Mouse (Mus musculus) naive thymus-derived CD4-positive, alpha-beta T cell, adult 2 months (primary cell): Measurements from ENCODE around the gene Gpc6.

Experiments used
- DNase-seq: peaks from one replicate; pipeline ENCODE4 v3.0.0-alpha.2; 2011; ENCODE audit warnings: low read depth

Gene Gpc6

DNA sequence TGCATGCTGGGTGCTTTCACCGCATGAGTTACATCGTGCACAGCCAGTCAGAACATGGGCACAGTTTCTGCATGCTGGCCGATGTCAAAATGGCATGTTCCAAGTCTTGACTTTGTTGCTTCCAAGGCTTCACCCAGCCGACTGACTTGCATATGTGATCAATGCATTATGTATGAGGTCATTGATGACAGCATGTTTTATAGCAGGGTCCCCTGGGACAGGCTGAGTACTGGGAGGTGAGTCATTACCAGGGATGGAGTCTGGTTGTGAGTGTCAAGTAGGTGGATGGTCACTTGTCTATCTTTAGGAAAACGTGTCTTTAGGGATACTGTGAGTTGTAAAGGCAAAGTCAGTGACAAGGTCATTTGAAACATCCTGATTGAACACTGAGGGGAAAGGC, 929.4 kb downstream of the Gpc6 start:
- DNase-seq: no peak

DNA sequence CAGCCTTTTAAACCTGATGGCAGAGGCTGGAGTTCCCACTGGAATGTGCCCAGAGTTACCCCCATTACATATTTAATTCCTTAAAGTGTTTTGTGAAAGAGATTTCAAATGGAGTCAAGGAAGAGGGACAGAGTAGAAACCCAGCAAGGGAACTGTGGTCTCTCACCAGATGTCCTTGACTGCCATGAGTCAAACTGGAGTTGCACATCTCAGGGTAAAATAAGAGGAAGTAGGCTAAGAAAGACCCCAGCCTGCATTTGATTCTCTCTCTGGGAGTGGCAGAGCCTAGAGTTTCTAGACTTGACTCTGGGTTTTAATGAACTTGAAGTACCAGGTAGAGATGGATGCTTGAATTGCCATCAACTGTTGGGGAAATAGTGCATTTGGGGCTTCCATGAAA, 946.2 kb downstream of the Gpc6 start:
- no peak for DNase-seq

DNA sequence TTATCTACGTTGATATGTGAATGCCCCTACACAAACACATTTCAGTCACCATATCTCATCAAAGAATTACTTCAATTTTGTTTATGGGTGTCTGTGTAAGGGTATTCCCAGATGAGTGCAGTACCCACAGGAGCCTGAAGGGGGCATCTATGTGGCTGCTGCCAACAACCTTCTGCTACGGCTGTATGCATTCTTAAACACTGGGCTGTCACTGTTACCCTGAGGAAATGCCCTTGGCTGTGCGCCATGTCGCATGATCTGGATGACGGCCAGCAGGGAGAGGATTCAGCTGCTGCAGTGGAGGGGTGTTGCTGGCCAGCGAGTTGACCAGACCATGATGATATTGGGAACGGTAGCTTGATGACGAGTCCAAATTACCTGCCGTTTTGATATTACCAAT, 954.2 kb downstream of the Gpc6 start:
- no peak for DNase-seq

DNA sequence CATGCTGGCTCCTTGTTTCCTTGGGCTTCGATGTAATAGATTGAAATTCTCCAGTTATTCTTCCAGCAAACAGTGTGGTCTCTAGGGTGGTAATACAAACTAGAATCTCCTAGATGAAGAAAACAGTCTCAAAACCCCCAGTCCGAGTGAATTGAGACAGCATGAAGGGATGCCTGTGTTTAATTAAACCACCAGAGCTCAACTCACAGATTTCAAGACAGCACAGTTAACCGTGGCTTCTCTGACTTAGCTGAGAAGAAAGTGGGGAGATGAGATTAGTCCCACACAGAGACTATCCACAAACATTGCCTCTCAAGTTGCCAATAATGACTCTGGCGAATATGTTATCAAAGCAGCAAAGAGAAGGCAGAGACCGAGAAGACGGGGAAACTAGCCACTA, 956.0 kb downstream of the Gpc6 start:
- DNase-seq: no peak

DNA sequence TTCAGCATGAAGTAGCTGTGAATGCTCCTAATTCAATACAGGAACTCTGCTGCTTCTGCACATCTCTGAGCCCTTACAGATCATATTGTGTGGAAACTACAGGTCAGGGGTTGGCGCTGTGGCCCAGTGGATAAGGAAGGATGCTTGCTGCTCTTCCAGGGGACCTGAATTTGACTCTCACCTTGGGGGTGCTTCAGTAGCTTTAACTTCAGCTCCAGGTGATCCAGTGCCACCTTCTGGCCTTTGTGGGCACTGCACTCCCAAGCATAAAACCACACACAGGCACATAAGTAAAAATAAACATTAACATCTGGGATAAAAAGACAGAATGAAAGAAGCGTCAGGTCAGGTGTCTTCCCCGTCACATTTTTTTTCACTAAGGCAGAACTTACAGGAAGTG, 957.1 kb downstream of the Gpc6 start:
- no peak for DNase-seq

DNA sequence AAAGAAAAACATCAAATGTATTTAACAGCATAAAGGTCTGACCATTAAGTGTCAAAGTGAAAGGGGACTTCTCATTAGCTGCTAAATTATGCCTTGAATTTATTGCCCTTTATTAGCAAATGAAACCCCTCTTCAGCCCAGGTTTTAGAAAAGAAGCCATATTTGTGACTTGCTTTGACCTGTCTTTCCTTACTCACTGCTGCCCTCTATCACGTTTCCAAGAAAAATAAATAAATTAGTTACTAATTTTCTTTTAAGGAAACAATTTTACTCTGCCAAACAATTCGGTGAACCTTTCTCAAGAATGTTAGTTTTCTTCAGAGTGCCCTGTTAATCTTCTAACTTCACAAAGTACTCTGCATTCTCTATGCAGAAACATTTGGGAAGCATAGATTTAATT, 964.5 kb downstream of the Gpc6 start:
- DNase-seq: no peak

DNA sequence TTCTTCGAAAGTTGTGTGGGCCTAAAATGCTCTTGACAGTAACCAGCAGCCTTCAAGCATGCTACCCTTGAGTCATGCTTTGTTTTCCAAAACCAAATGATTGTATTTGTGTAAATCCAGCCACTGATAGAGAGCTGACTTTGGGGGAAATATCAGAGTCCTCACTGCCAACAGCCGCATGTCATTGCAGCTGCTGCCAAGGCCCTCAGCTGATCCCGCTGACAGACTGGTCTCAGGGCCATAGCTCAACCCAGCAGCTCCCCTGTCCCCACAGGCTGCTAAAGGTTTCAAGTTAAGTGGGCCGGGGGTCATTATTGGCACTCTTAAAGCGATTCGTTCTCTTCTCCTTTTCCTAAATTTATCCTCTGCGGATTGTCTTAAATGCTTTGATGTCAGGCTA, 966.3 kb downstream of the Gpc6 start:
- no peak for DNase-seq

DNA sequence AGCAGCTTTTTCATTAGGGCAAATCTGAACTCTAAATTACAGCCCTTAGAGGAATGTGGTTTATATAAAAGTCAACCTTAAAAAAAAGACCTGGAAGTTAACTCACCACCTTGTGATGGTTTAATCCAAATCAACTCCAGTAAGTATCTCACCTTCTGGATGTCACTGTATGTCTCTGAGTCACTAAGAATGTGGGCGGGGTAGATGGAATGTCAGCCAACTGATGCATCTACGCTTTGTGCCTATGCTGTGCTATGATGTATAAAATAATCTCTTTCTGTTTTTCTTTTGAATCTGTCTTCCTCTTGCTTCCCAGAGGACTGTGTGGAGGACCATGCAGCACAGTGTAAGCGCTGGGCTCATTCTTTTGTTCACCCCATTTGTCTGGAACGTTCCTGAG, 966.9 kb downstream of the Gpc6 start:
- DNase-seq: no peak

DNA sequence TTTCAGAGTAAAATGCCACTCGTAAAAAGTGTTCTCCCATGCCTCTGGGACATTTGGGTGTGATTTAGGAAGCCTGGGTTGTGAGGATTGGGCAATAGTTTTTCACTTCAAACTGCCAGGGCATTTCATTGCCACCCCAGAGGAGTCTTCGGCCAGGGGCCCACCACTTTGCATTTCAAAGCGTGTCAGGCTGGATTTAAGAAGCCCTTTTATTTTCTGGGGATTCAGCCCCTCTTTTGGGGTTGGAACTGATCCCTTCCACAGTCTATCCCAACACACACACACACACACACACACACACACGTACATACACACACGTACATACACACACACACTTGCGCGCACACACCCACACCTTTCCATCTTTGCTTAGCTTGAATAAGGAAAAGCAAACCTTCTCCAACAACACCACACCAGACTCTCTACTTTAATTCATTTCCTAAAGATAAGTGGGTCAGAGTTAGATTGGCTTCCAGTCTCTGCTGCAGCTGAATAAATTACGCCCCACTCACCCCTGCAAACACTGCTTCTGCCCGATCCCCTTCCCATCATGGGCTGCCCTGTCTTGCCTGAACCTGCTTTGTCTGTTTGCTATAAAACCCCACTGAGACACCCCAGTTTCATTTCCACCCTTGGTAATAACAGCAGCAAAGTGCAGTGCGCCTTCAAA, 969.9 kb downstream of the Gpc6 start:
- DNase-seq: no peak

DNA sequence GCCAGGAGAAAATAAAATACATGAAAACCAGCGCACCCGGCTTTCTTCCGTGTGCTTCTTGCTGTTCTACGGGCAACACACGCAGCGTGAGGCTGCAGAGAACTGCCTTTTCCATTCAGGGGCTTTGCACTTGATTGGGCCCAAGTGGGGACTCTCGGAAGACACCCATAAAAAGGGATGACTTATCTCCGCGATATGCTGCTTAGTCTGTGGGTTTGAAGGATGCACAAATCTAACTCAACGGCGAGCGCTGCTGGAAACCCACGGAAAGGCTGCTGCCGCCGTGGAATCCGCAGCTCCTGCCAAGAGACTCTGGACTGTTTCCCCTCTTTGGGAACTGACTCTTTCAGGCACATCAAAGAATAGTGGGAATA, 970.4 kb downstream of the Gpc6 start:
- DNase-seq: no peak

DNA sequence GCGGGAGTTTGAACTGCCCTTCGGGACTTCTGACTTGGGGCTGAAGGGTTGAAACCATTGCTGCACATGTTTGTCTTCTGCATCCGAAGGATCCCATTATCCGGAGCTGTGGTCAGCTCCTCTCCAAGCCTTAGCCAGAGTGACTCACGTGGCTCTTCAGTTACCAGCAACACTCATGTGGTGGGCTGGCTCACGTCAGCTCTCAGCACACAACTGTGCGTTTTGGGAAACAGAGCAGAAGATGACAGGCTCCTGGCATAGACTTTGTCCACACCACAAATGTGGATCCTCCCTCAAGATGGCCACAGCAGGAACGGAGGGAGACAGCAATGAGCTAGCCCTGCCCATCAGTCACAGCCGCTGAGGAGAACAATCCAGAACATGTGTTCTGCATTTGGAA, 979.2 kb downstream of the Gpc6 start:
- no peak for DNase-seq

DNA sequence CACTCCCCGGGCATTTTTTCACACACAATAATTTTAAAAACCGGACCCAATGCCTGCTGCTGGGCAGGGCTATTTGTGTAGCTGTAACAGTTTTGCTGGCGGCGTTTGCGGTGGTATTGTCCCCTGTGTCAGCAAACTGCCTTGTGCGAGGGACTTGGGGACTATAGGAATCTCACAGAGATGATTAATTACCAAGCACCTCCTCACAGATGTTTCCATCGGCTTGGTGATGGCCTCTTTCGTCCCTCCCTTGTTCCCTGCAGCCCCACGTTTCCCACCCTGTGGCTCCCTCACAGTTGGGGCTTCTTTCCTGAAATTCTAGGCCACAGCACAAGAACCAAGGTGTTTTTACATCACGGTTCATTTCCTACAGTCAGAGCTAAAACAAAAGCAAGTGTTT, 980.6 kb downstream of the Gpc6 start:
- DNase-seq: no peak

DNA sequence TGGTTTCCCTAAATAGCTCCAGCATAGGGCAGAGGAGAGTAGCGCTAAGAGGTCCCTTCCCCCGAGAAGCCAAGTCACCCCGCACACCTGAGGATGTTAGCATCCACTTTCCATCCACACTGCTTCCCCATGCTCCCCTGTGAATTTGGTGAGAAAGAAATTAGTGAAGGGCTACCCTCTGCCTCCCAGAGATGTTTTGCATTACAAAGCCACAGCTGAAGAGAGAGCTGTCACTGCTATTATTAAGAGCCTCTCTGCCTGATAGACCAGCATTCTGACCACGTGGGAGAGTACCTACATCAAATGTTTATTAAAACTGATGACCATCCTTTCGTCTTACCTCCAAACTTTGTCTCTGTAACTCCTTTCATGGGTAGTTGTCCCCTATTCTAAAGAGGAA, 981.2 kb downstream of the Gpc6 start:
- DNase-seq: no peak

DNA sequence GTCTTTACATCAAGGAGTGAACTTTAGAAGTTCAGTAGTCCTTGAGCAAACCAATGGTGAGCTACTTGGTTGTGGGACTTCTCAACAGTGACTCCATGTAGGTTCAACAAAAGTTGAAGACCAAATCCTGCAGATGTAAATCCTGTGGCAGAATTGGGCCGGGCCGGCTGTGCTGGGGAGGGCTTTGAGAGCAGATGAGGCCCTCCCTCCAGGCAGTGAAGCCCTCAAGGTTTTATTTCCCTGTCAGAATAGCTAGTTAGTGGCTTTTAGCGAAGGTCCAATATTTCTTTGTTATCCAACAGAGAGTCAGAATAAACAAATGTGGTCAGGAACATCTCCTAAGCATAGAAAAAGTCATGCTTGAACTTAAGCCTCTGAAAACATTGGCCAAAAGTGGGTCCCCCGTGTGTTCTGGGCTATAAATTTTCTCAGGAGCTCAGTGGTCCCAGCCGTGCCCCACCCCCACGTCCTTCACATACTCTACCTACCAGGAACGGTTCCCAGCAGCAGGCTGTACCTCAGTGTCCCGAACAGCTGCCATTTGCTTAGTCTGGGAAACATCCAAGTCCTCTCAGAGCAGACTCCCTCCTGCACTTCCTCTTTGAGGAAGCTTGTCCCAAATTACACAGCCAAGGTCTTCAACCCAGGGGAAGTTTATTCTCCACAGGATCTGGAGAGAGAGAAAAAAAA, 983.3 kb downstream of the Gpc6 start:
- DNase-seq: no peak

DNA sequence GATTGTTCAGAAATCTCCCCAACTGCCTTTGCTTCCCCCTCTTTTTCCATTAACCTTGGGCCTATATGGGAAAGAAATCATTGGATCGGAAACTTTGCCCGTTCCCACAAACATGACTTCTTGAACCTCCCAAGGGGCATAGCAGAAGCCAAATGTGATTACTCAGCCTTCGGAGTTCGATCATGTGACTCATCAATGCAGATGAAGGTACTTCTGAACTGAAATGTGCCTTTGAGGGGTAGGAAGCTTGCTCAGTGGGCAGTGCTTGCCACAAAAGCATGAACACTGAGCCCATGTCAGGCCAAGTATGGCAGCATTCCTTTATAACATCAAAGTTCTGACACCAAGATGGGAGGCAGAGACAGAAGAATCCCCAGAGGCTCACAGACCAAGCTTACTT, 983.9 kb downstream of the Gpc6 start:
- DNase-seq: no peak

DNA sequence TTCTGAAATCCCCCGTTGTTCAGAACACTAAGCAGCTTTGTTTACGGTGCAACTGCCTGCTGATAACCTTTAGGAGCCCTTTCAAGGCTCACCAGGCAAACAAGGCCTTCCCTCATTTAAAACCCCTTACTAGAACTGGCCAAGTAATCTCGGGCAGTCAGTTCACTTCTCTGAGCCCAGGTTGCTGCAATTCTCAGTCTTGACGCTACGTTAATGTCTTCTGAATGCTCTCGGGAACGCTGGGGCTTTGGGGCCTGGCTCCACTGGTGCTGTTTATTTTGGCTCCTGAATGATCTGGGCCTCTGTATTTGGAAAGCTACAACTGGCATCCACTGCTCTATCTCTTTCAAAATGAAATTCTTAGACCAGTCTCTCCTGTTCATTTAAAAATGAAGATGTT, 985.2 kb downstream of the Gpc6 start:
- DNase-seq: no peak

DNA sequence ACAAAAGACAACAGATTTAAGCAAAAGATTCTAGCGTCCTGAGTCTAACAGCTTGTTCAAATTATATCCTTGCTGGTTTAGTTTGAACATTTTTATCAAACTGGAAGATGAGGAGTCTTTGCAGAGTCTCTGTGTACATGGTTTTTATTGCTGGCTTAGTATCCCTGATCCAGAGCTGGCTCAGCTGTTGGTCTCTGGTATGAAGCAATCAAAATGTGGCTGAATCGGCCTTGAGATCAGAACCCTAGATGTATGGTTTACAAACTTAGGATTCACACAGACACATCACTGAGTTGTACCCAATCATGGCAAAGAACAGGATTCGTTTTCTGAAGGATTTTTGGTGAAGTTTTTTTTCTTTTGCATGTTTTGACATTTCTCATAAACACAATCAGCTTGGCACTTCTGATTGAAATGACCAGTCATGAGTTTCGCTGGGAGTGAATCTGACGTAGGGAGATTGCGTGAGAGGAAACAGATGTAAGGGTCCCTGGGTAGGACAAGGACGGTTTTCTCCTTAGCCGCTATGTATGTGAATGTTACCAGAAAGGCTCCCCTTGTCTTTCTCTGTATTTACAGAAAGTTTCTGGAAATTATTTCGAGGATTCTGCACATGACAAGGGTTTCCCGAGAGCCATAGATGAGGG, 987.6 kb downstream of the Gpc6 start:
- DNase-seq: no peak

DNA sequence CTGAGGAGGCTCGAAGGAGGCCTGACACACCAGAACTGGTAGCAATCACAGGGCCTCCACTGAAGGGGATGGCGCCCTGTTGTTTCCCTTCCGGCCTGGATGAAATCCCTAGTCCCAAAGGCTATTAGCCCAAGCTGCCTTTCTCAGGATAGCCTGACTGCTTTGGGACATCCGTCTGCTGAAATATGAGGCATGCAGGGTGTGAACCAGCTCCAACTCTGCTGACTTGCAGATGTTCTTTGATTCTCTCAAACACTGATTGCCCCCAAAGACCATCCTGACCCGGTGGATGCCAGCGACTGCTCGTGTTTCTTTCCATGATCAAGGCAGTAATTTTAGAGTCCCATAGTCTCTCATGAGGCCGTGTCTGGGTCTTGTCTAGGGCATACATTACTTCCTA, 991.5 kb downstream of the Gpc6 start:
- DNase-seq: no peak

DNA sequence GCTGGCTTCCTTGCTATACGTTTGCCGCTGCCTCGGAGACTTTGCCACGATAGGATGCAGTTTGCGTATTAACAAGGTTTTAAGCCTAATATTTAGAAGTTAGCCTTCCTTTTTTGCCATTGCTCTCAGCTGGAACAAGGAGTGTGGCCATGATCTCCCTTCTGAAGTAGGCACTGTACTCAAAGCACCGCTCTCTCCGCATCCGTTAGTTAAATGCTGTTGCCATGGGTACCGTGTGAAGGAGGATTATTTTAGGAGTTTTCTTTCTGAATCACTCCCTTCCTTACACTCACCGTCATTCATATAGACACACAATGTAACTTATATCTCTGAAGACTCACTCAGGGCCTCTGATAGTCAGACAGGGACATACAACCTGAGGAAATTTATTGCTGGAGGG, 993.6 kb downstream of the Gpc6 start:
- DNase-seq: no peak

DNA sequence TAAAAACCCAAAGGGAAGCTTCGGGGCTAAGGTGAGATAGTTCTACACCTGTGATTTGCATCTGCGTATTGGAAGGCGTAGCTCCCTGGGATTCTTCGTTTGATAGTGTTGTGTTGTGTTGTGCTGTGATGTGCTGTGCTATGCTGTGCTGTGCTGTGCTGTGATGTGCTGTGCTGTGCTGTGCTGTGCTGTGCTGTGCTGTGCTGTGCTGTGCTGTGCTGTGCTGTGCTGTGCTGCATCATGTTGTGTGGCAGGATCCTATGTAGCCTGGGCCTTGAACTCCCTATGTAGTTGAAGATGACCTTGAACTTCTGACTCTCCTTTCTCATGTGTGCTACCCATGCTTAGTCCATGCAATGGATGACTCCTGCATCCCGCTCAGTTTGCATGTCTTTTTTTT, 994.5 kb downstream of the Gpc6 start:
- no peak for DNase-seq

DNA sequence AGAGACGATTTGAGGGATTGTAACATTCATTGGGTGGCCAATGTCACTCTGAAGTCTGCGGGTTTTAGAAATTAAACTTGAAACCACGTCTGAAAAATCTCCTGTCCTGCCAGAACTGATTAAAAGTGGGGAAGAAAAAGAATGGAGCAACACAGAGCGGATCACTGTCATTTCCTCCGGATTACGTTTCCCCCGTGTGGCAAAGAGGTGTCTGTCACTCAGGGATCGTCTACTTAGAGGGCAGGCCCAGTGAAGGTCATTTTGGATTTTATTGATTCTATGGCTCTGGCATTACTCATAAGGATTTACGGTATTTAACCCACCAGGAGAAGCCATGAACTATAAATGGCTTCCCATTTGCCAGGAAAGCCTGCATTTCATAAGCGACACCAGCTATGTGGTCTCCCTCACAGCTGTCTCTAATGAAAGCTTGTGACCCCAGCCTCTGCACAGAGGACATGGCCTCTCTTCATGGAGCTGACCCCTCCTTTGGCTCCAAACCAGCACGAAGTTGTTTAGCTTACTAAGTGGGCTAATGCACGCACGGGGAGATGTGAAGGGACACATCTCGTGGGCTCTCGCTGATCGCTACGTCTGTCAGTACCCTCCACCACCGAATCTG, 996.4 kb downstream of the Gpc6 start:
- DNase-seq: no peak

DNA sequence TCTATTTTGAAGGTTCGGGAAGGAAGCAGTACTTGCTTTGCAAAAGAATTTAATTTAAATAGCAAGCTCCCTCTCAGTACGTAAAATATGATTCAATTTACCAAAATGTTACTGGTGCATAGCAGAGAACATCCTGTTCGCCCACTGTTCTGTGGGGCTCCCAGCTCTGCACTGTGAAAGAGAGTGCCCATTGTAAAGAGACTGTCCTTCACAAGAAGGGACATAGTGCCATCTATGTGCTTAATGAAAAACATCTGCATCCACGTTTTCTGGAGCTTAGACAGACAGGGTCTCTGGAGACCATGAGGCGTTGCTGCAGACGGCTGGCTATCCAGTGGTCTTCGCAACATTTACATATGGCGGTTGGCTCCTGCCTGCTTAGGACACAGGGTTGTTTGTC, 998.6 kb downstream of the Gpc6 start:
- no peak for DNase-seq

DNA sequence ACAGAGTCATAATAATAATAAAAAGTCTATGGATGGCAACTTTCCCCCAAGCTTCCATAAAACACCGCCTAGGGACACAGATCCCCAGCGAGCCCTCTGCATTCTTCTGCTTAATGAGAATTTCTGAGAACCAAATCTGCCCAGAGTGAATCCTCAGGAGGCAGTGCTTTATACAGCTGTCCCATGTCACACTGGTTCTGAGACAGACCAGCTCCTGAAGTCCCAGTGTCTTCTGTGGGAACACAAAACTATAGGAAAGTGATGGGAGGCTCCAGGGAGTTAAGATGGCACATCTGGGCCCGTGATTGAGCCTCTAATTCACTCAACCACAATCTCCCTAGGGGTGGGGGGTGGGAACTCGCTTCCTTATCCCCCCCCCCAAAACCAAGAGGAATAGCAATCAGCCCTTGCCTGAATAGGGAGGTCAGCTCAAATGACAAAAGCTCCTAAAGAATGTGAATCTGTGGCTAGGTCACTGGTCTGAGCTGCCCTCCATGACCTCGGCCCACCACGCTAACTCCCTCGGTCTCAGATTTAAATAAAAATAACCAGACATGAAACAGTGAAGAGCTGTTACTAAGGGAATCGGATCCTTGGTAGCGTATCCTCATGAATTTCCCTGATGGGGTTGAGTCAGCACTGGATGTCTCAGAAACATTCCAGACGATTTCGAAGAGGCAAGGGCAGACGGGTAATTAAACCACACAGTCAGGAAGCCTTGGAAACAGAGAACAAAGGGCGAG, 1005.2 kb downstream of the Gpc6 start:
- no peak for DNase-seq
